Mouse (Mus musculus) left cerebral cortex, adult 11 months (tissue): Measurements from ENCODE around the gene Ddx1.

Experiments used
- DNase-seq: peaks from one replicate; pipeline ENCODE4 v3.0.0; 2022; ENCODE audit warnings: low spot score

Gene Ddx1

GRCm38 (mm10) chr12:13248691-13249572 lies at the start of gene Ddx1:
TSS of gene Ddx1 (minus strand) at chr12:13249213.
- peak; percentile 67 for DNase-seq

GRCm38 (mm10) chr12:13293421-13293881 lies 44.4 kb upstream of the Ddx1 start:
- DNase-seq, result peak; percentile 19

- no peak for DNase-seq
These were observed 42.4 kb upstream of the Ddx1 start for GRCm38 (mm10) chr12:13291453-13291852.

GRCm38 (mm10) chr12:13269570-13270390 lies 20.8 kb upstream of the Ddx1 start:
- DNase-seq, result no peak

- peak; percentile 67 for DNase-seq
These were observed 19.9 kb upstream of the Ddx1 start, which contains the start of gene Nbas for GRCm38 (mm10) chr12:13268826-13269449. TSS of gene Nbas (plus strand) at chr12:13269133.

- no peak for DNase-seq
These were observed 19.4 kb upstream of the Ddx1 start for GRCm38 (mm10) chr12:13268412-13268811.

- DNase-seq, result no peak
These were observed 6.7 kb upstream of the Ddx1 start for GRCm38 (mm10) chr12:13255701-13256100.

- no peak for DNase-seq
These were observed 6.1 kb upstream of the Ddx1 start for GRCm38 (mm10) chr12:13255068-13255467.

GRCm38 (mm10) chr12:13249573-13249919 lies 533 bp upstream of the Ddx1 start:
- DNase-seq, result no peak

- DNase-seq, result no peak
These were observed 6.6 kb downstream of the Ddx1 start for GRCm38 (mm10) chr12:13242453-13242852.

- DNase-seq, result no peak
These were observed 30.9 kb downstream of the Ddx1 start for GRCm38 (mm10) chr12:13218101-13218514.

- no peak for DNase-seq
These were observed 31.4 kb downstream of the Ddx1 start for GRCm38 (mm10) chr12:13217568-13217967.

- DNase-seq, result no peak
These were observed 32.4 kb downstream of the Ddx1 start for GRCm38 (mm10) chr12:13216501-13217103.

- DNase-seq, result peak; percentile 87
These were observed 34.4 kb downstream of the Ddx1 start for GRCm38 (mm10) chr12:13214345-13215278.

- DNase-seq, result peak; percentile 70
These were observed 37.1 kb downstream of the Ddx1 start for GRCm38 (mm10) chr12:13211746-13212482.

- DNase-seq, result peak; percentile 51
These were observed 39.2 kb downstream of the Ddx1 start for GRCm38 (mm10) chr12:13209692-13210377.

- no peak for DNase-seq
These were observed 40.0 kb downstream of the Ddx1 start for GRCm38 (mm10) chr12:13208983-13209451.

- no peak for DNase-seq
These were observed 40.5 kb downstream of the Ddx1 start for GRCm38 (mm10) chr12:13208517-13208916.

- DNase-seq, result no peak
These were observed 41.9 kb downstream of the Ddx1 start for GRCm38 (mm10) chr12:13207099-13207498.
